Mouse (Mus musculus): Measurements from ENCODE around the gene Slc39a7. TPM values are rescaled to one million over a fixed set of nuclear protein-coding genes. Genes with fewer than 3 reads are reported as not detected.

Gene Slc39a7
- polyA plus RNA-seq, 1 experiment from 2014 or later: 156 TPM

GRCm38 (mm10) chr17:34038878-34039561, 7.5 kb upstream of the Slc39a7 start, which contains the start of gene Col11a2:
Gene Col11a2 (plus strand): TSS chr17:34039437.
- Histone ChIP-seq H3K4me1 (peaks cover 27% of the 10 kb centered on the region), H3K4me2 (replicated peaks) (peak within 1 kb of the TSS; percentile 66), H3K9ac (replicated peaks) (peak within 1 kb of the TSS; percentile 33), H3K4me3 (peak within 1 kb of the TSS; percentile 30), H3K27me3 (no peaks in the 10 kb centered on the region), H3K9me3 (no peaks in the 10 kb centered on the region), H3K36me3 (peaks cover 36% of the 10 kb centered on the region), H3K27ac (replicated peaks) (0 out of 2 replicates have a peak within 1 kb of the TSS, but pooled peaks have one; percentile 11)
- 6% methylated on average over 28 of the region's 28 CpGs for WGBS
- peak; percentile 72 for ATAC-seq (replicated peaks)

GRCm38 (mm10) chr17:34038440-34038839, 7.0 kb upstream of the Slc39a7 start:
- Histone ChIP-seq H3K4me3 (peak overlapping the region; percentile 30), H3K9me3 (no peaks in the 10 kb centered on the region), H3K9ac (replicated peaks) (peak overlapping the region; percentile 33), H3K27ac (replicated peaks) (0 out of 2 replicates have a peak overlapping the region, but pooled peaks have one; percentile 11), H3K36me3 (peaks cover 36% of the 10 kb centered on the region), H3K27me3 (no peaks in the 10 kb centered on the region), H3K4me1 (peaks cover 31% of the 10 kb centered on the region), H3K4me2 (replicated peaks) (peak overlapping the region; percentile 66)
- 8% methylated on average over 19 of the region's 21 CpGs for WGBS
- peak; percentile 41 for ATAC-seq (replicated peaks)

GRCm38 (mm10) chr17:34037241-34037640, 5.8 kb upstream of the Slc39a7 start:
- Histone ChIP-seq H3K27ac (replicated peaks) (no peak overlapping the region), H3K36me3 (peaks cover 36% of the 10 kb centered on the region), H3K27me3 (no peaks in the 10 kb centered on the region), H3K9ac (replicated peaks) (no peak overlapping the region), H3K4me2 (replicated peaks) (no peak overlapping the region), H3K4me1 (peaks cover 43% of the 10 kb centered on the region), H3K9me3 (no peaks in the 10 kb centered on the region), H3K4me3 (no peak overlapping the region)
- ATAC-seq (replicated peaks): no peak
- WGBS: 92% methylated on average over 7 of the region's 7 CpGs

- no peaks in the 10 kb centered on the region for H3K9me3 ChIP-seq
- H3K4me1 ChIP-seq: peaks cover 43% of the 10 kb centered on the region
- H3K36me3 ChIP-seq: peaks cover 36% of the 10 kb centered on the region
- H3K4me2 ChIP-seq (replicated peaks): no peak overlapping the region
- ATAC-seq (replicated peaks): no peak
- no peak overlapping the region for H3K27ac ChIP-seq (replicated peaks)
- no peaks in the 10 kb centered on the region for H3K27me3 ChIP-seq
- H3K9ac ChIP-seq (replicated peaks): no peak overlapping the region
- WGBS: 80% methylated on average over 10 of the region's 10 CpGs
- H3K4me3 ChIP-seq: no peak overlapping the region
These were observed 5.2 kb upstream of the Slc39a7 start for GRCm38 (mm10) chr17:34036647-34037046.

GRCm38 (mm10) chr17:34035517-34035916, 4.0 kb upstream of the Slc39a7 start:
- Histone ChIP-seq H3K4me3 (no peak overlapping the region), H3K27me3 (no peaks in the 10 kb centered on the region), H3K27ac (replicated peaks) (no peak overlapping the region), H3K9ac (replicated peaks) (no peak overlapping the region), H3K4me2 (replicated peaks) (no peak overlapping the region), H3K36me3 (peaks cover 36% of the 10 kb centered on the region), H3K9me3 (no peaks in the 10 kb centered on the region), H3K4me1 (peaks cover 49% of the 10 kb centered on the region)
- ATAC-seq (replicated peaks): no peak
- 91% methylated on average over 9 of the region's 9 CpGs for WGBS

GRCm38 (mm10) chr17:34034064-34034463, 2.6 kb upstream of the Slc39a7 start:
- no peaks in the 10 kb centered on the region for H3K9me3 ChIP-seq
- H3K27ac ChIP-seq (replicated peaks): no peak overlapping the region
- H3K36me3 ChIP-seq: peaks cover 47% of the 10 kb centered on the region
- H3K4me3 ChIP-seq: no peak overlapping the region
- H3K27me3 ChIP-seq: no peaks in the 10 kb centered on the region
- no peak overlapping the region for H3K9ac ChIP-seq (replicated peaks)
- ATAC-seq (replicated peaks): no peak
- H3K4me1 ChIP-seq: peaks cover 51% of the 10 kb centered on the region
- H3K4me2 ChIP-seq (replicated peaks): no peak overlapping the region
- 73% methylated on average over 10 of the region's 10 CpGs for WGBS

- H3K4me2 ChIP-seq (replicated peaks): no peak overlapping the region; the same call in 1 of the 2 replicates
- H3K4me3 ChIP-seq: no peak overlapping the region
- H3K27me3 ChIP-seq: no peaks in the 10 kb centered on the region
- H3K9me3 ChIP-seq: no peaks in the 10 kb centered on the region
- H3K9ac ChIP-seq (replicated peaks): no peak overlapping the region
- H3K27ac ChIP-seq (replicated peaks): no peak overlapping the region
- peaks cover 51% of the 10 kb centered on the region for H3K4me1 ChIP-seq
- H3K36me3 ChIP-seq: peaks cover 54% of the 10 kb centered on the region
- 91% methylated on average over 9 of the region's 9 CpGs for WGBS
- no peak for ATAC-seq (replicated peaks)
These were observed 2.0 kb upstream of the Slc39a7 start for GRCm38 (mm10) chr17:34033441-34033840.

GRCm38 (mm10) chr17:34032806-34033205, 1.3 kb upstream of the Slc39a7 start:
- ATAC-seq (replicated peaks): no peak
- H3K27ac ChIP-seq (replicated peaks): peak overlapping the region; percentile 98
- H3K27me3 ChIP-seq: no peaks in the 10 kb centered on the region
- H3K9ac ChIP-seq (replicated peaks): peak overlapping the region; percentile 88
- H3K4me2 ChIP-seq (replicated peaks): peak overlapping the region; percentile 94
- peak overlapping the region; percentile 85 for H3K4me3 ChIP-seq
- H3K36me3 ChIP-seq: peaks cover 53% of the 10 kb centered on the region
- peaks cover 51% of the 10 kb centered on the region for H3K4me1 ChIP-seq
- WGBS: 61% methylated on average over 9 of the region's 9 CpGs
- H3K9me3 ChIP-seq: no peaks in the 10 kb centered on the region

GRCm38 (mm10) chr17:34032174-34032632, 721 bp upstream of the Slc39a7 start:
- H3K4me1 ChIP-seq: peaks cover 54% of the 10 kb centered on the region

GRCm38 (mm10) chr17:34030861-34031326, 588 bp downstream of the Slc39a7 start:
- Histone ChIP-seq H3K27ac (replicated peaks) (peak overlapping the region; percentile 98), H3K27me3 (no peaks in the 10 kb centered on the region), H3K4me3 (peak overlapping the region; percentile 85), H3K9ac (replicated peaks) (peak overlapping the region; percentile 88), H3K36me3 (peaks cover 34% of the 10 kb centered on the region), H3K4me1 (peaks cover 67% of the 10 kb centered on the region), H3K4me2 (replicated peaks) (peak overlapping the region; percentile 94), H3K9me3 (no peaks in the 10 kb centered on the region)
- WGBS: 5% methylated on average over 20 of the region's 20 CpGs
- no peak for ATAC-seq (replicated peaks)

More at GRCm38 (mm10) chr17:34032174-34032632, 721 bp upstream of the Slc39a7 start:
- Histone ChIP-seq H3K4me3 (peak overlapping the region; percentile 85), H3K4me2 (replicated peaks) (peak overlapping the region; percentile 94), H3K9me3 (no peaks in the 10 kb centered on the region), H3K27ac (replicated peaks) (peak overlapping the region; percentile 98), H3K36me3 (peaks cover 47% of the 10 kb centered on the region), H3K9ac (replicated peaks) (peak overlapping the region; percentile 88), H3K27me3 (no peaks in the 10 kb centered on the region)
- WGBS: under 1% methylated on average over 38 of the region's 48 CpGs
- peak; percentile 4; the same call in 1 of the 2 replicates for ATAC-seq (replicated peaks)

- ATAC-seq (replicated peaks): no peak
- Histone ChIP-seq H3K9ac (replicated peaks) (peak overlapping the region; percentile 88), H3K27ac (replicated peaks) (no peak overlapping the region), H3K36me3 (peaks cover 27% of the 10 kb centered on the region), H3K4me1 (peaks cover 76% of the 10 kb centered on the region), H3K27me3 (no peaks in the 10 kb centered on the region), H3K4me2 (replicated peaks) (peak overlapping the region; percentile 94), H3K9me3 (no peaks in the 10 kb centered on the region), H3K4me3 (peak overlapping the region; percentile 85)
- WGBS: 69% methylated on average over 21 of the region's 21 CpGs
These were observed 1.4 kb downstream of the Slc39a7 start for GRCm38 (mm10) chr17:34029890-34030595.

All from forebrain, embryonic 15.5 days (tissue).